Mouse (Mus musculus) heart, postnatal 0 days (tissue): ENCODE data around the gene Sell.

ENCODE experiments used
- CTCF ChIP-seq: IDR thresholded peaks from 2 replicates; pipeline ENCODE4 v1.5.1; 2016; ENCODE audit warnings: antibody characterized with exemption, control low read depth, low read depth
- EP300 ChIP-seq: IDR thresholded peaks from 2 replicates; pipeline ENCODE4 v1.6.1; 2016; ENCODE audit warnings: antibody characterized with exemption, low read depth

DNA sequence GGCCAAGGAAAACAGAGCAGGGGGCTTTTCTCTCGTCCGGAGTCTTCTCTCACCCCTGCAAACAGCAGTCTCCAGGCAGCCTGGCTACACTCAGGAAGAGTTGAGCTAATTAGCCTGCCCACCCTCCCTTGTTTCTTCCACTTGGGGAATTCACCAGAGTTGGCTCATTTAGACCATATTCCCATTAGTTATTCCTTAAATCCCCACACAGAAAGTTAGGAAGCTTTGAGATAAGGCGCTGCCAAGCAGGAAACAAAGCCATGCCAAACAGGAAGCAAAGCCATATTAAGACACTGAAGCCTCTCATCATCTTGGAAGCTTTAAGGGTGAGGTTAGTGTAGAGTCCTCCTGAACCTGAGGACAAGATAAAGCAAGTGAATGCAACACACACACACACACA is 18.2 kb upstream of the Sell start:
- TF ChIP-seq CTCF (no peak), EP300 (no peak)
